Mouse (Mus musculus) cortical plate, adult 2 months (tissue): Measurements from ENCODE around the gene Eomes.

Experiments
- CTCF ChIP-seq: fragments of 200-500 bp; IDR thresholded peaks from 2 replicates; pipeline ENCODE4 v1.5.1; 2011; ENCODE audit warnings: mild to moderate bottlenecking, control low read depth, low read length; ENCODE audit not compliant: insufficient read depth; ENCODE audit errors: extremely low read depth
- POLR2A ChIP-seq: fragments of 200-500 bp; IDR thresholded peaks from 2 replicates; pipeline ENCODE4 v1.6.1; 2011; ENCODE audit warnings: mild to moderate bottlenecking, low read length, control low read depth; ENCODE audit not compliant: insufficient read depth; ENCODE audit errors: extremely low read depth

GRCm38 (mm10) chr9:118453427-118453826, 24.6 kb upstream of the Eomes start:
- no peak for TF ChIP-seq POLR2A
- no peak for TF ChIP-seq CTCF
